Mouse (Mus musculus): ENCODE measurements around the gene Ypel1. TPM values are rescaled to one million over a fixed set of nuclear protein-coding genes. Genes with fewer than 3 reads are reported as not detected.

Gene Ypel1
- polyA plus RNA-seq, 2 experiments: 20.3 to 36.9 TPM

- H3K9me3 ChIP-seq (ENCODE audit: control insufficient read depth, low read length): no peaks in the 10 kb centered on the region
- WGBS: under 1% methylated on average over 24 of the region's 25 CpGs
- peak; percentile 88 for DNase-seq (ENCODE audit: low spot score)
Measured at GRCm38 (mm10) chr16:17124871-17125520, 55.5 kb downstream of the Ypel1 start, which contains the start of gene 2610318N02Rik. 2610318N02Rik (minus strand) TSS chr16:17125167.

GRCm38 (mm10) chr16:17127292-17127691, 57.8 kb downstream of the Ypel1 start:
- Histone ChIP-seq H3K9ac (ENCODE audit: low read depth, low read length, severe bottlenecking) (no peak overlapping the region), H3K27ac (replicated peaks; ENCODE audit: low read depth, low read length) (no peak overlapping the region), H3K9me3 (ENCODE audit: control insufficient read depth, low read length) (no peaks in the 10 kb centered on the region), H3K4me3 (replicated peaks; ENCODE audit: low read length) (no peak overlapping the region), H3K36me3 (ENCODE audit: control insufficient read depth, insufficient read depth, low read length) (0 out of 2 replicates have a peak, but pooled peaks cover 3% of the 10 kb centered on the region), H3K4me2 (replicated peaks; ENCODE audit: low read depth, low read length, severe bottlenecking) (no peak overlapping the region), H3K4me1 (ENCODE audit: control insufficient read depth, insufficient read depth, low read length) (peaks cover 20% of the 10 kb centered on the region), H3K27me3 (ENCODE audit: control insufficient read depth, insufficient read depth, low read length) (no peaks in the 10 kb centered on the region)
- no peak for ATAC-seq (ENCODE audit: low FRiP score, low read depth)
- TF ChIP-seq POLR2A (IDR thresholded peaks at IDR 0.05; ENCODE audit: borderline replicate concordance, extremely low read depth, insufficient read depth, insufficient read length): no peak
- WGBS: 100% methylated on average over 1 of the region's 1 CpGs
- peak; percentile 25 for DNase-seq (ENCODE audit: low spot score)

More at GRCm38 (mm10) chr16:17124871-17125520, 55.5 kb downstream of the Ypel1 start, which contains the start of gene 2610318N02Rik:
- Histone ChIP-seq H3K9ac (ENCODE audit: low read depth, low read length, severe bottlenecking) (peak within 1 kb of the TSS; percentile 55), H3K27ac (replicated peaks; ENCODE audit: low read depth, low read length) (peak within 1 kb of the TSS; percentile 16; the same call in 1 of the 2 replicates), H3K4me3 (replicated peaks; ENCODE audit: low read length) (peak within 1 kb of the TSS; percentile 39), H3K4me2 (replicated peaks; ENCODE audit: low read depth, low read length, severe bottlenecking) (peak within 1 kb of the TSS; percentile 53), H3K27me3 (ENCODE audit: control insufficient read depth, insufficient read depth, low read length) (no peaks in the 10 kb centered on the region), H3K4me1 (ENCODE audit: control insufficient read depth, insufficient read depth, low read length) (peaks cover 15% of the 10 kb centered on the region), H3K36me3 (ENCODE audit: control insufficient read depth, insufficient read depth, low read length) (peaks cover 17% of the 10 kb centered on the region)
- peak; percentile 89 for ATAC-seq (ENCODE audit: low FRiP score, low read depth)
- peak; percentile 65; the same call in 1 of the 2 replicates for TF ChIP-seq POLR2A (IDR thresholded peaks at IDR 0.05; ENCODE audit: borderline replicate concordance, extremely low read depth, insufficient read depth, insufficient read length)

GRCm38 (mm10) chr16:17131191-17132088, 61.9 kb downstream of the Ypel1 start:
- 3% methylated on average over 43 of the region's 43 CpGs for WGBS
- DNase-seq (ENCODE audit: low spot score) (no peak), ATAC-seq (ENCODE audit: low FRiP score, low read depth) (no peak)
- peak overlapping the region; percentile 75; the same call in 1 of the 2 replicates for H3K27ac ChIP-seq (replicated peaks; ENCODE audit: low read depth, low read length)
- no peaks in the 10 kb centered on the region for H3K9me3 ChIP-seq (ENCODE audit: control insufficient read depth, low read length)
- H3K27me3 ChIP-seq (ENCODE audit: control insufficient read depth, insufficient read depth, low read length): no peaks in the 10 kb centered on the region
- H3K36me3 ChIP-seq (ENCODE audit: control insufficient read depth, insufficient read depth, low read length): no peaks in the 10 kb centered on the region
- H3K4me3 ChIP-seq (replicated peaks; ENCODE audit: low read length): peak overlapping the region; percentile 77
- peaks cover 5% of the 10 kb centered on the region; the same call in 1 of the 2 replicates for H3K4me1 ChIP-seq (ENCODE audit: control insufficient read depth, insufficient read depth, low read length)
- H3K4me2 ChIP-seq (replicated peaks; ENCODE audit: low read depth, low read length, severe bottlenecking): peak overlapping the region; percentile 95
- TF ChIP-seq POLR2A (IDR thresholded peaks at IDR 0.05; ENCODE audit: borderline replicate concordance, extremely low read depth, insufficient read depth, insufficient read length): no peak
- peak overlapping the region; percentile 67 for H3K9ac ChIP-seq (ENCODE audit: low read depth, low read length, severe bottlenecking)

- Histone ChIP-seq H3K9me3 (ENCODE audit: control insufficient read depth, low read length) (no peaks in the 10 kb centered on the region), H3K9ac (ENCODE audit: low read depth, low read length, severe bottlenecking) (peak within 1 kb of the TSS; percentile 67), H3K36me3 (ENCODE audit: control insufficient read depth, insufficient read depth, low read length) (no peaks in the 10 kb centered on the region), H3K4me2 (replicated peaks; ENCODE audit: low read depth, low read length, severe bottlenecking) (peak within 1 kb of the TSS; percentile 95), H3K27ac (replicated peaks; ENCODE audit: low read depth, low read length) (peak within 1 kb of the TSS; percentile 75), H3K4me3 (replicated peaks; ENCODE audit: low read length) (peak within 1 kb of the TSS; percentile 77), H3K27me3 (ENCODE audit: control insufficient read depth, insufficient read depth, low read length) (no peaks in the 10 kb centered on the region), H3K4me1 (ENCODE audit: control insufficient read depth, insufficient read depth, low read length) (peaks cover 5% of the 10 kb centered on the region; the same call in 1 of the 2 replicates)
- peak; percentile 98 for DNase-seq (ENCODE audit: low spot score)
- 0 out of 2 replicates have a peak, but pooled peaks have one; percentile 32 for TF ChIP-seq POLR2A (IDR thresholded peaks at IDR 0.05; ENCODE audit: borderline replicate concordance, extremely low read depth, insufficient read depth, insufficient read length)
- ATAC-seq (ENCODE audit: low FRiP score, low read depth): peak; percentile 99
- WGBS: under 1% methylated on average over 45 of the region's 47 CpGs
Measured at GRCm38 (mm10) chr16:17132089-17132905, 62.8 kb downstream of the Ypel1 start, which contains the start of gene Sdf2l1. Sdf2l1 (minus strand) TSS chr16:17132383.

All from limb, embryonic 14.5 days (tissue).